Mouse (Mus musculus) stomach, postnatal 0 days (tissue): ENCODE measurements around the gene Ctsl. TPM values are rescaled to one million over a fixed set of nuclear protein-coding genes. Genes with fewer than 3 reads are reported as not detected.

Experiments
- ATAC-seq: fragments of 200-750 bp; cut with Nextera tagmentation; 2 replicates; pipeline ENCODE4 v1.8.0; 2017; ENCODE audit not compliant: low FRiP score, low TSS enrichment
- DNase-seq: peaks from one replicate; pipeline ENCODE4 v3.0.0-alpha.2; 2016; ENCODE audit warnings: low spot score
- H3K27ac ChIP-seq: fragments of 300-500 bp; sonication (generic); replicated peaks from 2 replicates; pipeline ENCODE4 v1.5.1; 2014; ENCODE audit warnings: mild to moderate bottlenecking, control low read depth
- H3K27me3 ChIP-seq: fragments of 300-500 bp; sonication (generic); 2 replicates; pipeline ENCODE4 v1.6.1; 2014; ENCODE audit warnings: low read length; ENCODE audit not compliant: control insufficient read depth, insufficient read depth
- H3K36me3 ChIP-seq: fragments of 300-500 bp; sonication (generic); 2 replicates; pipeline ENCODE4 v1.6.1; 2014; ENCODE audit warnings: low read length, mixed read lengths; ENCODE audit not compliant: control insufficient read depth, insufficient read depth
- H3K4me1 ChIP-seq: fragments of 300-500 bp; sonication (generic); replicated peaks from 2 replicates; pipeline ENCODE4 v1.6.1; 2014; ENCODE audit warnings: antibody characterized with exemption; ENCODE audit not compliant: control insufficient read depth, insufficient read depth
- H3K4me2 ChIP-seq: fragments of 300-500 bp; sonication (generic); replicated peaks from 2 replicates; pipeline ENCODE4 v1.6.1; 2014; ENCODE audit warnings: low read depth, mild to moderate bottlenecking, control low read depth, moderate library complexity
- H3K4me3 ChIP-seq: fragments of 300-500 bp; sonication (generic); 2 replicates; pipeline ENCODE4 v1.5.1; 2014; ENCODE audit warnings: low read depth, low read length, control low read depth
- H3K9ac ChIP-seq: fragments of 300-500 bp; sonication (generic); 2 replicates; pipeline ENCODE4 v1.6.1; 2014; ENCODE audit warnings: mild to moderate bottlenecking, low read length, control low read depth, mixed read lengths
- H3K9me3 ChIP-seq: fragments of 300-500 bp; sonication (generic); 2 replicates; pipeline ENCODE4 v1.6.1; 2016; ENCODE audit warnings: low read length; ENCODE audit not compliant: control insufficient read depth
- CTCF ChIP-seq: IDR thresholded peaks from 2 replicates; pipeline ENCODE4 v1.5.1; 2016; ENCODE audit warnings: antibody characterized with exemption, low read depth, mild to moderate bottlenecking, moderate library complexity
- EP300 ChIP-seq: optimal IDR thresholded peaks from 2 replicates; pipeline ENCODE3; 2016; ENCODE audit warnings: antibody characterized with exemption
- WGBS: fragments of 180-500 bp; shearing (Covaris S2); extraction: QIAGEN DNeasy Blood & Tissue Kit; methylation state at CpG from one replicate; pipeline ENCODE4 v1.1.7; 2014; 5-methylcytosine and 5-hydroxymethylcytosine counted together
- polyA plus RNA-seq: library from polyadenylated mRNA; unstranded; fragments of >200 nt; fragmentation: Nextera tagmentation; extraction: Ambion mirVana; gene quantifications from 2 replicates; pipeline ENCODE4 v1.2.1, GENCODE M21; 2015

Ctsl gene
- polyA plus RNA-seq, 1 experiment from 2014 or later = 183 TPM

DNA sequence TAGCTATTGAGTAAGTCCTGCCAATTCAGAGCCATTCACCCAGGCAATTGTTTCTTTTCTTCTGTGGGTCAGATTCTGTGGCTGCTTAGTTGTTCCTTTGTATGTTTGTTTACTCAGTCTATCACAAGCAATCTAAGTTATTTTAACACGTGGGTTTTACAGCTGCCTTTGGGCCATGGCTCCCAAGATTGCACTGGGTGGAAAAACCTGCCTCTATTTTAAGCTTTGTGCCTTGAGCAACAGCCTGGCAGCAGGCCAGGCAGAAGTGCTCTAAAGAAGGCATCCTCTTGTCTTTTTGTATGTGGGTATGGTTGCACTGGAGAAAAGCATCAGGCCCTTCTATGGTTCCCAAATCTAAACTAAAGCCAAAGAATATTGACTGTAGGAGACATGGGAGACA lies 3.0 kb upstream of the Ctsl start:
- Histone ChIP-seq H3K27me3 (no peaks in the 10 kb centered on the region; the same call in 1 of the 2 replicates), H3K9me3 (no peaks in the 10 kb centered on the region), H3K4me3 (no peak overlapping the region), H3K36me3 (no peaks in the 10 kb centered on the region), H3K4me2 (no peak overlapping the region), H3K9ac (no peak overlapping the region), H3K4me1 (no peaks in the 10 kb centered on the region), H3K27ac (no peak overlapping the region)
- WGBS = 9% methylated on average over 1 of the region's 1 CpGs
- DNase-seq (no peak), ATAC-seq (no peak)
- no peak for TF ChIP-seq CTCF
- TF ChIP-seq EP300 = no peak

DNA sequence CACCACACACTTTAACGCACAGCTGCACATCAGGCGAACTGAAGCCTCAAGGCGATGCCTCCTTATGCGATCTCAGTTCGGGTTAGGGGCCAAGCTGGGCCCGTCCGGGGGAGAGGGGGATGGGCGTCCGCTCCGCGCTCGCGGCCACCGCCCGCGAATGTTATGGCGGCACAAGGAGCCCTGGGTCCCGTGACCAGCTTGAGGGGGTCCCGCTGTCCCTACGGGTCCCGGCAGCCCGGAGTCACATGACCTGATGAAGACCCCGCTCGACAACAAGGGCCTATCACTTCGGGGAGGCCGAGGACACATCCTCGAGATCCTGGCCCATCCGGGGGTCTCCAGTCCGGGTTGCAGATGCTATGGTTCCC lies 901 bp downstream of the Ctsl start:
- Histone ChIP-seq H3K4me3 (peak overlapping the region; percentile 83), H3K9ac (peak overlapping the region; percentile 83), H3K27me3 (no peaks in the 10 kb centered on the region; the same call in 1 of the 2 replicates), H3K4me1 (no peaks in the 10 kb centered on the region), H3K27ac (peak overlapping the region; percentile 67), H3K36me3 (peaks cover 10% of the 10 kb centered on the region), H3K4me2 (peak overlapping the region; percentile 83), H3K9me3 (no peaks in the 10 kb centered on the region)
- ATAC-seq (peak; percentile 56), DNase-seq (peak; percentile 48)
- under 1% methylated on average over 27 of the region's 29 CpGs for WGBS
- TF ChIP-seq EP300 = no peak
- TF ChIP-seq CTCF = no peak

DNA sequence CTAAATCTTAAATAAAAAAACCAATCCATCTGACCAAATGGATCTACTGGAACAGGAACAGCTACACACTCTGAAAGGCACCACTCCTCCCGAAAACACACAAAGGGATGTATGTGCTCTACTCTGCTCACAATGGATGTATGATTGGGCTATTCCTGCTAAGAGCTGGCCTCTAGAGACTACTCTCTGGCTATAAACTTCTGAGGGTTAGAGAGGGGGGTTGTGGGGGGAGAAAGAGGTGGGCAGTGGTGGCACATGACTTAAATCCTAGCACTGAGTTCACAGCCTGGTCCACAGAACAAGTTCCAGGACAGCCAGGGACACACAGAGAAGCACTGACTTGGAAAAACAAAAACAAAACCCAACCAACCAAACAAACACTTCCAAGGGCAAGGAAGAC lies 2.1 kb downstream of the Ctsl start:
- no peak for DNase-seq
- Histone ChIP-seq H3K4me2 (peak overlapping the region; percentile 83), H3K27ac (no peak overlapping the region), H3K9ac (no peak overlapping the region), H3K36me3 (peaks cover 10% of the 10 kb centered on the region), H3K9me3 (no peaks in the 10 kb centered on the region), H3K4me3 (no peak overlapping the region), H3K4me1 (no peaks in the 10 kb centered on the region), H3K27me3 (no peaks in the 10 kb centered on the region; the same call in 1 of the 2 replicates)
- ATAC-seq = no peak
- 81% methylated on average over 1 of the region's 1 CpGs for WGBS
- TF ChIP-seq CTCF (no peak), EP300 (no peak)

DNA sequence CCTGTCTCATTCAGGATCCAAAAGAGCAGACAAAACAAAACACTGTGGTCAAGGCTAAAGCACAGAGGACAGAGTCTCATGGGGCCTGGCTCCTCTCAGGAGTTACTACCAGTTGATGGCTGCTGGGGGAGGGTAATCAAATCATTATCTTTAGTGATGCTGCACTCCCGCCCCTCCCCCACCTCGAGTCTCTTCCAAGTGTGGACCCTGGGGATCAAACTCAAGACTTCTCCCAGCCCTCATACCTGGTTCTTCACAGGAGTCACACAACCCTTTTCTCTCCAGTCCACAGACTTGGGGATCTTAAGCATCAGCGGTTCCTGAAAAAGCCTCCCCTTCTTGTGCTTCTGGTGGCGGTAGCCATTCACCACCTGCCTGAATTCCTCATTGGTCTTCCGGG lies 3.1 kb downstream of the Ctsl start:
- 96% methylated on average over 5 of the region's 5 CpGs for WGBS
- ATAC-seq (no peak), DNase-seq (no peak)
- Histone ChIP-seq H3K4me2 (no peak overlapping the region), H3K9ac (no peak overlapping the region), H3K4me1 (no peaks in the 10 kb centered on the region), H3K9me3 (no peaks in the 10 kb centered on the region), H3K27ac (no peak overlapping the region), H3K4me3 (no peak overlapping the region), H3K27me3 (no peaks in the 10 kb centered on the region), H3K36me3 (peaks cover 10% of the 10 kb centered on the region)
- TF ChIP-seq CTCF (no peak), EP300 (no peak)

DNA sequence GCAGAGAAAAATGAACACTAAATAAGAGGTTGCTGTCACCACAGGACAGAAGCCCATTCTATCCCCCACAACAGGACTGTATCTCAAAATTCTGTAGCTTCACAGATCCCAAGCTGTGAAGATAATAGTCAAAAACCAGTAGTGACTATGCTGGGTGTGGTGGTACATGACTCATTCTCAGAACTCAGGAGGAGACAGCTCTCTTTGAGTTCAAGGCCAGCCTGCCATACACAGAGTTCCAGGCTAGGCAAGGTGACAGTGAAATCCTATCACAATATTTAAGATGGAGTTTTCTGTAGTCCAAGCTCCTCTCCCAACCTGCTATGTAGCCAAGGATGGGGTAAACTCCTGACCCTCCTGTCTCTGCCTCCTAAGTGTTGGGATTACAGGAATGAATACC lies 5.4 kb downstream of the Ctsl start:
- Histone ChIP-seq H3K4me2 (no peak overlapping the region), H3K36me3 (peaks cover 10% of the 10 kb centered on the region), H3K9ac (no peak overlapping the region), H3K9me3 (no peaks in the 10 kb centered on the region), H3K4me1 (no peaks in the 10 kb centered on the region), H3K27ac (no peak overlapping the region), H3K27me3 (no peaks in the 10 kb centered on the region), H3K4me3 (no peak overlapping the region)
- TF ChIP-seq CTCF = no peak
- no peak for TF ChIP-seq EP300
- ATAC-seq = no peak
- no peak for DNase-seq

DNA sequence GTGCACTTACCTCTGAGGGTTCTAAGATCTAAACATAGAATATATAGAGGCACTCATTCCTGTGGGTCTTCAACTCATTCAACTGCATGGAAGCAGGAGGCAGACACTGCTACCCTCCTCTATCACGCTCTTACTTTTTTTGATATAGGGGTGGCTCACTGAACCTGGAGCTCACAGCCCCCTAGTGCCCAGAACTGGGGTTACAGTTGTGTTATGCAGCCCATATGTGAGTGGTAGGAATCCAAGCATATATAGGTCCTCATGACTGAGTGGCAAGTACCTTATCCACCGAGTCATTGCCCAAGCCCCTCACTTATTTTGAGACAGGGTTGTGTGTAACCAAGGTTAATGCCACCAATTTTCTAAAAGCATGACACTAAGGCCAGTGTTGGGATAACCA lies 6.4 kb downstream of the Ctsl start:
- no peak overlapping the region for H3K9ac ChIP-seq
- no peak overlapping the region for H3K27ac ChIP-seq
- peaks cover 10% of the 10 kb centered on the region for H3K36me3 ChIP-seq
- H3K4me1 ChIP-seq = no peaks in the 10 kb centered on the region
- no peak overlapping the region for H3K4me3 ChIP-seq
- DNase-seq (peak; percentile 57), ATAC-seq (peak; percentile 54)
- no peak overlapping the region for H3K4me2 ChIP-seq
- H3K9me3 ChIP-seq = no peaks in the 10 kb centered on the region
- TF ChIP-seq EP300 (no peak), CTCF (peak; percentile 70)
- WGBS = 74% methylated on average over 2 of the region's 2 CpGs
- H3K27me3 ChIP-seq = no peaks in the 10 kb centered on the region
